Mouse (Mus musculus): ENCODE results near the gene Ncoa5.

Ncoa5 gene

GRCm38 (mm10) chr2:165049044-165049443 lies 14.4 kb upstream of the Ncoa5 start:
- DNase-seq (ENCODE audit: low spot score) = no peak

GRCm38 (mm10) chr2:165043729-165044128 lies 9.1 kb upstream of the Ncoa5 start:
- no peak for DNase-seq (ENCODE audit: low spot score)

- no peak for DNase-seq (ENCODE audit: low spot score)
These were observed 8.5 kb upstream of the Ncoa5 start for GRCm38 (mm10) chr2:165043090-165043636.

- no peak for DNase-seq (ENCODE audit: low spot score)
These were observed 7.5 kb upstream of the Ncoa5 start for GRCm38 (mm10) chr2:165042126-165042525.

GRCm38 (mm10) chr2:165037415-165037814 lies 2.7 kb upstream of the Ncoa5 start:
- no peak for DNase-seq (ENCODE audit: low spot score)

- no peak for DNase-seq (ENCODE audit: low spot score)
These were observed 378 bp upstream of the Ncoa5 start for GRCm38 (mm10) chr2:165035058-165035431.

GRCm38 (mm10) chr2:165033306-165033705 lies 1.4 kb downstream of the Ncoa5 start:
- no peak for DNase-seq (ENCODE audit: low spot score)

GRCm38 (mm10) chr2:165032533-165032932 lies 2.1 kb downstream of the Ncoa5 start:
- DNase-seq (ENCODE audit: low spot score) = no peak

- DNase-seq (ENCODE audit: low spot score) = no peak
These were observed 7.5 kb downstream of the Ncoa5 start for GRCm38 (mm10) chr2:165027163-165027562.

GRCm38 (mm10) chr2:165020490-165020889 lies 14.2 kb downstream of the Ncoa5 start:
- DNase-seq (ENCODE audit: low spot score) = no peak

- DNase-seq (ENCODE audit: low spot score) = no peak
These were observed 19.7 kb downstream of the Ncoa5 start for GRCm38 (mm10) chr2:165014935-165015334.

GRCm38 (mm10) chr2:165010351-165010750 lies 24.3 kb downstream of the Ncoa5 start:
- no peak for DNase-seq (ENCODE audit: low spot score)

- DNase-seq (ENCODE audit: low spot score) = no peak
These were observed 25.1 kb downstream of the Ncoa5 start for GRCm38 (mm10) chr2:165009581-165009980.

GRCm38 (mm10) chr2:165009161-165009560 lies 25.5 kb downstream of the Ncoa5 start:
- DNase-seq (ENCODE audit: low spot score) = no peak

- DNase-seq (ENCODE audit: low spot score) = no peak
These were observed 26.7 kb downstream of the Ncoa5 start for GRCm38 (mm10) chr2:165007986-165008385.

GRCm38 (mm10) chr2:165006813-165007212 lies 27.9 kb downstream of the Ncoa5 start:
- no peak for DNase-seq (ENCODE audit: low spot score)

GRCm38 (mm10) chr2:165004237-165004636 lies 30.4 kb downstream of the Ncoa5 start:
- DNase-seq (ENCODE audit: low spot score) = no peak

- no peak for DNase-seq (ENCODE audit: low spot score)
These were observed 31.6 kb downstream of the Ncoa5 start for GRCm38 (mm10) chr2:165003108-165003507.

GRCm38 (mm10) chr2:165001958-165002357 lies 32.7 kb downstream of the Ncoa5 start:
- no peak for DNase-seq (ENCODE audit: low spot score)

GRCm38 (mm10) chr2:164997721-164998428 lies 36.8 kb downstream of the Ncoa5 start:
- no peak for DNase-seq (ENCODE audit: low spot score)

GRCm38 (mm10) chr2:164996848-164997720 lies 37.6 kb downstream of the Ncoa5 start:
- no peak for DNase-seq (ENCODE audit: low spot score)

GRCm38 (mm10) chr2:164995976-164996375 lies 38.7 kb downstream of the Ncoa5 start:
- DNase-seq (ENCODE audit: low spot score) = no peak
